Mouse (Mus musculus): ENCODE measurements around the gene Ttc41.
A peak's percentile ranks its signal among the peaks of the same experiment; 100 is the strongest.
"Not testable (repeated sequence)": the region's sequence is repeated elsewhere in the genome, so short reads cannot be mapped to it uniquely, and the experiment has no call there.

Ttc41 gene

DNA sequence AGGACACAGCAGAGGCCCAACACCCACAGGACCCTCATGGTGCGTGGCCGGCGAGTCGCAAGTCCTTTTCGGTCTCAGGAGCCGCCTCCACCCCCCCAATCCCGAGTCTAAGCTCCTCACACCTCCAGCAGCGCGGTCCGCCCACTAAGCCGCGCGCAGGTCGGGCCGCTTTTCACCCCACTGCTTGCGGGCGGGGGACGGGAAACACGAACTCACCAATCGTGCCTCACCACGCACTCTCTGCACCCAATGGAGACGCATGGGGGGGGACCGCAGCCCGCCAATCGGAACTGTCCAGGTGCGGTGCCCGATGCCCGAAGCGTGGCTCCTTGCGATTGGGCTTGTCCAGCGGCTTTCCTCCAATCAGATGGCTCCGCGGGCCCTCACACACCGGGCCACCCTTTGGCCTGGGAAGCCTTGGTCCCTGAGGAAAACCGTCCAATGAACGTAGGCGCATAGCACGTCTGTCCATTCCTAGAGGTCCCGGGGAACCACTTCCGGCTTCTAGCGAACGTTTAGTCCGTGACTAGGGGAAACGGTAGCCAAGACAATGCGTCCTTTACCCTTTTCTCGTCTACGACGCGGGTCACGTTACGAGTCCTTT lies at the start of gene Ttc41, which contains the start of gene Hsp90b1:
TSS of gene Ttc41 (plus strand) at position 494 of the 604 bp plus-strand sequence.
TSS of gene Hsp90b1 (minus strand) at position 192 of the 604 bp plus-strand sequence.
- DNase-seq (ENCODE audit: low spot score in 2 of 2): peak; percentile 97

GRCm38 (mm10) chr10:86670550-86670949 lies 35.1 kb upstream of the Ttc41 start:
- not testable (repeated sequence) for DNase-seq (ENCODE audit: low spot score in 2 of 2)

- not testable (repeated sequence) for DNase-seq (ENCODE audit: low spot score in 2 of 2)
Observed at GRCm38 (mm10) chr10:86684797-86685178, 20.8 kb upstream of the Ttc41 start.

GRCm38 (mm10) chr10:86685179-86686016 lies 20.2 kb upstream of the Ttc41 start:
- peak; percentile 81 to 91 for DNase-seq (ENCODE audit: low spot score in 2 of 2)

- DNase-seq (ENCODE audit: low spot score in 2 of 2): not testable (repeated sequence)
Observed at GRCm38 (mm10) chr10:86686017-86686360, 19.6 kb upstream of the Ttc41 start.

DNA sequence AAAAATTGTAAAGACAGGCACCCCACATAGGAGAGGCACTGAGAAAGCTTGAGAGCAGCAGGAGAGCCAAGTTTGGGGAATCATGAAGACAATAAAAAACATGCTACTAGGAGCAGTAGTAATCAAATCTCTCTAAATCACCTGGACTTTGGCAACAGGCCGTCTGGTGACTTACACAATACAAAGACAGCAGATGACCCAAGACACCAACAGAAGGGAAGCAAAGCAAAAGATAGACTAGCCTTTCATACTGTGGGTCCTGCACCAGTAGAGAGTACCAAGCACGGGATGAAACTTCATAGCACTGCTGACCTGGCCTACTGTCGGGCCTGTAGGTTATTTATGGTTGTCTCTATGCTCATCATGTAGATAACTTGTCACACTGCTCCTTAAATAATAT lies 5.4 kb upstream of the Ttc41 start:
- no peak for DNase-seq (ENCODE audit: low spot score in 2 of 2)

DNA sequence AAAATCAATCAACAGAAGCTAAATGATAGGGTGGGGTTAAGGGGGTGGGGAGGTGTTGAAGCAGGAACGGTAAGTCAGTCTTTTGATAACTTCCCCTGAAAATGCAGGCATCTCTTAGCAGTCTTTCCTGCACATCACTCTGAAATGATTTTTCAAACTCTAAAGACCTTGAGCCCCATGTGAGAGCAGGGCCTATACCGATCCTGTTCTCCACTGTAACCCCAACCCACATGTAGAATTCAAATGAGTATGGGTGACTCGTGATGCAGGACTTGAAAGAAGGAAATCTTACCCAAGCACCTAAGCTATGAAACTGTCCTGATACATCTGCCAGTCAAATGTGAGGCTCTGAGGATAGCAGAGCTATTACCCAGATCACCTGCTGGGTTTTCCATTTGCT lies 4.6 kb upstream of the Ttc41 start:
- DNase-seq (ENCODE audit: low spot score in 2 of 2): no peak

DNA sequence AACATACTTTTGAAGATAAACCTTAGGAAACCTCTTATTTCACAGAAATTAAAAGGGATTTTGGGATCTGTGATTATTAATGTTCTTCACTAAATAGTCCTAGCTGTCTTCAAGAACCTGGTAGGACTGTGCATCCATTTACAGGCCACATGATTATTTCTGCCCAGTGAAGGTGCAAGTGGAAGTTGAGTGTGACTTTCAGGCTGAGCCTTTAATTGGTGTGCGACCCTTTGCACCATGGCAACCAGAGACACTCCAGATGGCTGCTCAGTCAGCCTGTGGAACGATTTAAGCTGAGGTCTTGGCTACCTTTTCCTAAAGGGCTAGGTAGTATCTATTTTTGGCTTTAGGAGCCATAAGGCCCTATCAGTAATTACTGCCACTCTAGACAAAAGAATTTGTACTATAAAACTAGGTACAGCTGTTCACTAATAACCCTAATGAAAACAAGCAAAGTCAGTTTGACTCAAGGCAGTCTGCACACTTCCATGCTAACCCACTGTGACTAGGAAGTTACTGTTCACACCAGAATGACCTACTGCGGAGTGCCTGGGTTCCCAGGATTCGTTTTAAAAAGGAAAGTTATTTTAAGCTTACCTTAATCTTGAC lies 3.2 kb upstream of the Ttc41 start:
- DNase-seq (ENCODE audit: low spot score in 2 of 2): no peak

- no peak for DNase-seq (ENCODE audit: low spot score in 2 of 2)
Observed at GRCm38 (mm10) chr10:86703375-86703774, 2.2 kb upstream of the Ttc41 start.

DNA sequence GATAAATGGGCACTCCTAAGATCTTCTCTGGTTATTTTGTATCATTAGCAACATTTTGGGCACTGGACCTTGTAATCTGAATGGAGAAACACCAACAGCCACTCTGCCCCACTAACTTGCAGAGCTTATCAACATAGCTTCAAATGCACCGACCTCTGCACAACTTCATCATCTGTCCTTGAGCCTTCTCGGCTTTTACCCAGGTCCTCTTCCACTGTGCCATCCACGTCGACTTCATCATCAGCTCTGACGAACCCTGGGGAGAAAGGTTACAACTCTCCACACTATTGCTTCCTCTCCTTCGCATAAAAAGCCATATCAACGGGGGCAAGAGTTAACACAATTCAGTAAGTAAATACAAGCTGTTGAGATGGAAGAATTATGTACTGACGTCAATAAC lies 1.5 kb upstream of the Ttc41 start:
- DNase-seq (ENCODE audit: low spot score in 2 of 2): no peak

DNA sequence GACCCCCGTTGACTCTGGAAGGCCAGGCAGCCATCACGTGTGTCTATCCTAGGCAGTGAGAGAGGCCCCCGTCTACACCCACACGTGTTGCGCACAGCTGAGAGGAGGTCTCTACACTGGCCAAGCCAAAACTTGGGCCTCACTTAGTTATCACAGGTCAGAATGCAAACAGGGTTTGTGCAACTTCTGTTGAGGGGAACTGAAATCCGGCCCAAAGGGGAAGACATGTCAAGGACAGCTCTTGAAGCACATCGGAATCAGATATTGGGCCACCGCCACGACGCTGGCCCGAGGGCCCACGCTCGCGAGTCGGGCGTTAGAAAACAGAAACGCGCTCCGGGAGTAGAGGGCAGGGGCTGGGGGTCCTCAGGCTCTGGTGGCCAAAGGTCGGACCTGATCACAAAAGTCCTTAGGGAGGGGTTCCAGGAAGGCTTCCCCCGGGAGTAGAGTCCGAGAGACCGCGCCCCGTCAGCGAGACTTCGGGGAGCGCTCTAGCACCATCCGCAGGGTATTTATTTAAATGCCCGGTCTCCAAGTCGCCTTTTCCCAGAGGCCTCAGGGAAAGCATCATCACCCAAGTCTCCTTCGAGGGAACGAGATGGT lies 921 bp upstream of the Ttc41 start:
- DNase-seq (ENCODE audit: low spot score in 2 of 2): peak; percentile 32 to 71

- DNase-seq (ENCODE audit: low spot score in 2 of 2): peak; percentile 69 to 87
Observed at GRCm38 (mm10) chr10:86705922-86706752, 526 bp downstream of the Ttc41 start.

DNA sequence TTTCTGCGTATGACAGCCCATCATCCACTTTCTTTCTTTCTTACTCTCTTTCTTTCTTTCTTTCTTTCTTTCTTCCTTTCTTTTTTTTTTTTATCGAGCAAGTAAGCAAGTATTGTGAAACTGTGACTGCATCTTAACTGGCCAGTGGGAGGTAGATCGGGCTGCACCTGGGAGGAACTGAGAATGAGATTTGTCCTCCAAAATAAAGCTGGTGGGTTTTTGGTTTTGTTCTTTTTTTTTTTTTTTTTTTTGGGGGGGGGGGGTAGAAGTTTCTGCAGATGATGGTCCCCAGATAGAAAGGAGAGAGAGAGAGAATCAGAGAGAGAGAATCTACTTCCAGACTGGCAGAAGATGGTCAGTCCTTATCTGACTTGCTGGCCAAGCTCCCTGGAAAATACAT lies 1.5 kb downstream of the Ttc41 start:
- DNase-seq (ENCODE audit: low spot score in 2 of 2): no peak

DNA sequence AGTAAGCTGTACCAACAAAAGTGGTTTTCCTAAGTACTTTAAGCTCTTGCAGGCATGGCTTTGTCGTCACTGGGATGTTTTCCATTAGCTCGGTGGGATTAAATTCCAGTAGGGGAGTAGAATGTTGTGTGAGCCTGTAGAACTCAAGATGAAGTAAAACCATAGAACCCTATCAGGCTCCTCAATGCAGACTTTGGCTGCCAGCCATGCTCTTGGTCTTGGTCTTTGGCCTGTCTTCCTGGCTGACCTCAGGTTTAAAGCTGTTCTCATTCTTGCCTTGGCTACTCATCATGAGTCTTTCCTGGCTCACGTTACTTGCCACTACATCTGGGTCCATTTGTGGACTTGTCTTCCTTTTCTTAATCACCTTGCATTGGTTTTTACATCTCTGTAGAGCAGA lies 6.5 kb downstream of the Ttc41 start:
- no peak for DNase-seq (ENCODE audit: low spot score in 2 of 2)

GRCm38 (mm10) chr10:86727548-86727980 lies 22.0 kb downstream of the Ttc41 start:
- DNase-seq (ENCODE audit: low spot score in 2 of 2): peak; percentile 64 to 78

DNA sequence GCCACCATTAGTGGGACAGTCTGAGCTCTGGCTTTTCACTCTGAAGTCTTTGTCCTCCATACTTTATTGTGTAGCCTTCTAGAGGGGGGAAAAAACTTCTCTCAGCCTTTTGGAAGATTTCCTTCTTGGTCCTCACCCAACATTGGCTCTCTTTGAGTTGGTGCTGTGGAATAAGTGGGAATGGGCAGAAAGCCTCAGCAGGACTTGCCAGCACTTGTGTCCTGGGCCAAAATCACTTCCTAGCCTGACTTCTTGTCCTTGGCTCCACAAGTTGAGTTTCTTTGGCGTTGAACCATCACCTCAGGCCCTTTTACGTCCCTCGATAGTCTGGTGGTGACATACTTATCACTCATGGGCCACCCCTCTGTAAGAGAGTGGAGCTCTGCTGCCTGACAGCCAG lies 22.6 kb downstream of the Ttc41 start:
- no peak for DNase-seq (ENCODE audit: low spot score in 2 of 2)

GRCm38 (mm10) chr10:86730823-86731499 lies 25.4 kb downstream of the Ttc41 start:
- DNase-seq (ENCODE audit: low spot score in 2 of 2): peak; percentile 75 to 92

DNA sequence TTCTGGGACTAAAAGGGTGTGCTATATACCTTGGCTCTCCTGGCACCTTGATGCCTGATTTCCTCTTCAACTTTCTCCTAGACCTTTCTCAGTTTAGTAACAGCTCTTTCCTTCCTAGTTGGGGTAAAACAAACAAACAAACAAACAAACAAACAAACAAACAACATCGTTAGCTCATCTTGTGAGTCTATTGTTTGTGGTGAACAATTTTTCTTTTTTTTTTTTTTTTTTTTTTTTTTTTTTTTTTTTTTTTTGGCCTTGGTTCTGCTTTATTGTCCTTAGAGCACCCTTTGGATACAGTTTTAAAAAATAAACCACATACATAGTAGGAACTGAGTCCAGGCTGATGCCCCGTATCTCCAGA lies 25.9 kb downstream of the Ttc41 start:
- DNase-seq (ENCODE audit: low spot score in 2 of 2): no peak

DNA sequence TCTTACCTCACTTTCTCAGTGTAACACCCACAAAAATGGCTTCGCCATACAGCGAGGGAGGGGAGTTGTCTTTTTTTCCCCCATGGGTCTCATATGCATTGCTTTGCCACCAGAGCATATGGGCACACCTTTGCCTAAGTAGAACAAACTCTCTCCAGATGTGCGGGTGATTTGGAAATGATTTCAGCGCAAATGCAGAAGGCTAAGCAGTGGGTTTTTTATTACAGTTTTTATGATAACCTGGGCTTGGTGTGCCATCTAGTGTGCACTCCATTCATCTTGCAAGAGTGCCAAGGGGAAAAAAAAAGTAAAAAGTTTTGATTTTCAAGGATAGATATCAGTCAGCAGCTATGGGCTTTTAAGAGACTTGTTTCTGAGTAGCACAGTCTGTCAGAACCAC lies 29.4 kb downstream of the Ttc41 start:
- DNase-seq (ENCODE audit: low spot score in 2 of 2): no peak

- DNase-seq (ENCODE audit: low spot score in 2 of 2): no peak
Observed at GRCm38 (mm10) chr10:86742918-86743317, 37.3 kb downstream of the Ttc41 start.

GRCm38 (mm10) chr10:86744306-86744705 lies 38.7 kb downstream of the Ttc41 start:
- no peak for DNase-seq (ENCODE audit: low spot score in 2 of 2)
